Mouse (Mus musculus) cortical plate, adult 2 months (tissue): Measurements from ENCODE around the gene Eif3l. TPM values are rescaled to one million over a fixed set of nuclear protein-coding genes. Genes with fewer than 3 reads are reported as not detected.

Source experiments
- H3K27ac ChIP-seq: fragments of 200-500 bp; 2 replicates; pipeline ENCODE4 v1.5.1; 2012; ENCODE audit warnings: low read length, control low read depth, inconsistent platforms; ENCODE audit not compliant: insufficient read depth
- H3K4me1 ChIP-seq: fragments of 200-500 bp; 2 replicates; pipeline ENCODE4 v1.6.1; 2011; ENCODE audit warnings: low read length; ENCODE audit not compliant: control insufficient read depth, insufficient read depth
- H3K4me3 ChIP-seq: fragments of 200-500 bp; 2 replicates; pipeline ENCODE4 v1.5.1; 2011; ENCODE audit warnings: mild to moderate bottlenecking, low read length, control low read depth; ENCODE audit not compliant: insufficient read depth
- CTCF ChIP-seq: fragments of 200-500 bp; IDR thresholded peaks from 2 replicates; pipeline ENCODE4 v1.5.1; 2011; ENCODE audit warnings: mild to moderate bottlenecking, control low read depth, low read length; ENCODE audit not compliant: insufficient read depth; ENCODE audit errors: extremely low read depth
- POLR2A ChIP-seq: fragments of 200-500 bp; IDR thresholded peaks from 2 replicates; pipeline ENCODE4 v1.6.1; 2011; ENCODE audit warnings: mild to moderate bottlenecking, low read length, control low read depth; ENCODE audit not compliant: insufficient read depth; ENCODE audit errors: extremely low read depth
- polyA plus RNA-seq: library from polyadenylated mRNA; depleted of rRNA; stranded (reverse); fragments of >200 nt; gene quantifications from 2 replicates; pipeline ENCODE4 v1.2.3, GENCODE M21; 2012

Gene Eif3l
- polyA plus RNA-seq, 1 experiment, result 93.0 TPM

DNA sequence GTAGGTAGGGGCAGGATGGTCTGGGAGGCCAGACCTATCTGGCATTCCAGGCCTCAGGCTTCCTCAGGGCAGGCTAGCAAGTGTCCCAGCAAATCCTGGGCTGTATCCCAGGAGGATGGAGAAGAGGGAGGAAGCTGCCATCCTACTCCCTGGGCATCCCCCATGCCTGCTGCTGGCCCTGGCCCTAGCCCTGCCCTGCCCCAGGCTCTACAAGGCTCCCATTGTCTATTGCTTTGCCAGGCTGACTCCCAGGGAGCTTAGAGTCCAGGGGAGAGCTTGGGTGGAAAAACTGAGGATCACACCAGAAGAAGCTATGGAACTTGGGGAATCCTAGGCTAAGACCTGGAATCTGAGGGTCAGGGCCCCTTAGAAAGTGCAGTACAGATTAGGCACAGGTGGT lies 26.6 kb downstream of the Eif3l start:
- Histone ChIP-seq H3K27ac (peak overlapping the region; percentile 85), H3K4me3 (no peak overlapping the region), H3K4me1 (peaks cover 3% of the 10 kb centered on the region)
- TF ChIP-seq CTCF (no peak), POLR2A (no peak)

DNA sequence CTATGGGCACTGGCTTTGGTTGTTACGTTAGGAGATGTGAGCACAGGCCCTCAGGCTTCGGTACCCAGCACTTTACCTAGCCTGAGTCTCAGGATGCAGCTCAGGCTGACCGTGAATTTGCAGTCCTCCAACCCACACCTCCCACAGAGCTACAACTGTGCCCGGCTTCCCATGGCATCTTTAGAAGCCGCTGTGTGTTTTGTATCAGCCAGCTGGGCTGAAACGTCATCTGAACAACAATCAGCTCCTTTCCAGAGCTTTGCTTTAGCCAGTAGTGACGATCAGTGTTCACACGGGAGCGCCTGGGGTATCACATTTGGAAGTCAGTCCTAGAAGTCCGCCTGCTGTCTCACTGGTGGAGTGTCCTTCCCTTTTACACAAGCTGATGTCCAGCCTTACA lies 28.3 kb downstream of the Eif3l start:
- Histone ChIP-seq H3K4me1 (peaks cover 3% of the 10 kb centered on the region; the same call in 1 of the 2 replicates), H3K4me3 (no peak overlapping the region), H3K27ac (peak overlapping the region; percentile 77)
- TF ChIP-seq POLR2A, result no peak
- TF ChIP-seq CTCF, result no peak

- Histone ChIP-seq H3K4me1 (peaks cover 3% of the 10 kb centered on the region; the same call in 1 of the 2 replicates), H3K27ac (no peak overlapping the region), H3K4me3 (no peak overlapping the region)
- TF ChIP-seq CTCF (no peak), POLR2A (no peak)
Observed at GRCm38 (mm10) chr15:79105804-79106203, 30.8 kb downstream of the Eif3l start.

DNA sequence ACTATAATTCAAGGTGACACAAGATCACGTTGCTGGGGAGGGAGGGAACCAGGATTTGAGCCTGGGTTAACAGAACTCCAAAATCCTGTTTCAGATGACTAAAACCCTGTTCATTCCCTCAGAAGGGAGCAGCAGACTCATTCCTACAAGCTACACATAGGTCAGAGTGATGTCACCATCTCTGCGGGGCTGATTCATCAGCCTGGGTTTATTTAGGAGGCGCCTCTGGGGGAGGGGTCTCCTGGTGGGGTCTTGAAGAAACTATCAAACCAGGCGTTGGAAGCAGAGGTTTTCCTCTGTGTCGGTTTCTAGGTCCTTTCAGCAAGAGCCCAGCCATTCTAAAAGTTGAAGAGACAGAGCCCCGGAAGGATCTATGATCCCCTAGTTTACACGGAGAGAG lies 33.0 kb downstream of the Eif3l start:
- no peak overlapping the region for H3K27ac ChIP-seq
- H3K4me1 ChIP-seq, result peaks cover 3% of the 10 kb centered on the region; the same call in 1 of the 2 replicates
- TF ChIP-seq CTCF (no peak), POLR2A (no peak)
- H3K4me3 ChIP-seq, result peak overlapping the region; percentile 81; the same call in 1 of the 2 replicates

- Histone ChIP-seq H3K4me3 (peak within 1 kb of the TSS; percentile 81), H3K4me1 (no peaks in the 10 kb centered on the region), H3K27ac (peak within 1 kb of the TSS; percentile 97)
- TF ChIP-seq CTCF, result no peak
- TF ChIP-seq POLR2A, result 0 out of 2 replicates have a peak, but pooled peaks have one; percentile 10
Observed at GRCm38 (mm10) chr15:79108421-79109320, 33.7 kb downstream of the Eif3l start, which contains the start of gene Micall1. TSS of gene Micall1 (plus strand) at chr15:79108898.

- Histone ChIP-seq H3K4me1 (no peaks in the 10 kb centered on the region), H3K4me3 (peak overlapping the region; percentile 81), H3K27ac (peak overlapping the region; percentile 97)
- 0 out of 2 replicates have a peak, but pooled peaks have one; percentile 6 for TF ChIP-seq POLR2A
- no peak for TF ChIP-seq CTCF
Observed at GRCm38 (mm10) chr15:79109321-79109934, 34.4 kb downstream of the Eif3l start.

- Histone ChIP-seq H3K4me3 (peak overlapping the region; percentile 81), H3K27ac (no peak overlapping the region), H3K4me1 (no peaks in the 10 kb centered on the region)
- no peak for TF ChIP-seq POLR2A
Observed at GRCm38 (mm10) chr15:79110031-79110430, 35.1 kb downstream of the Eif3l start.

GRCm38 (mm10) chr15:79110528-79110927 lies 35.5 kb downstream of the Eif3l start:
- Histone ChIP-seq H3K4me1 (no peaks in the 10 kb centered on the region), H3K27ac (no peak overlapping the region), H3K4me3 (peak overlapping the region; percentile 81; the same call in 1 of the 2 replicates)
- TF ChIP-seq CTCF, result no peak
- no peak for TF ChIP-seq POLR2A

- Histone ChIP-seq H3K4me1 (no peaks in the 10 kb centered on the region), H3K4me3 (no peak overlapping the region), H3K27ac (no peak overlapping the region)
- no peak for TF ChIP-seq CTCF
- no peak for TF ChIP-seq POLR2A
Observed at GRCm38 (mm10) chr15:79111774-79112173, 36.8 kb downstream of the Eif3l start.

DNA sequence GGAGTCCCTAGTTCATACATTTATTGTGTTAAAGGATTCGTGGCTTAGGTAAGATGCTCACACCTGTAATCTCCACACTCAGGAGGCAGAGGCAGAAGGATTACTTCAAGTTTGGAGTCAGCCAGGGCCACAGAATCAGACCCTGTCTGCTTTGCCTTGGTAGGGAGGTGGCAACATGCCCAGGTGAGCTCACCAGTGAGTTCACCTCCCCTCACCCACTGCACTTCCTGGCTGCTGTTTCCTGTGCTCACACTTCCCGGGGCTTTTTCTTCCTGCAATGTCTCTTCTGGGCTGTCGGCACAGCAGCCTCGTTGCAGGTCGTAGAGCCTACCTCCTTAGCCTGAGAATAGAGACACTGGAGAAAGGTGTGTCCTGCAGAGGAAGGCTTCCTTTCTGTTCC lies 40.3 kb downstream of the Eif3l start:
- H3K4me3 ChIP-seq, result no peak overlapping the region
- H3K27ac ChIP-seq, result no peak overlapping the region
- no peaks in the 10 kb centered on the region for H3K4me1 ChIP-seq
- TF ChIP-seq CTCF (no peak), POLR2A (no peak)
